Mouse (Mus musculus): Measurements from ENCODE around the gene Phf19.

- TF ChIP-seq CTCF (IDR thresholded peaks at IDR 0.05; ENCODE audit: low read depth, low read length) (no peak), POLR2A (IDR thresholded peaks at IDR 0.05; ENCODE audit: borderline replicate concordance, low read depth, low read length) (no peak)
Observed at GRCm38 (mm10) chr2:34962211-34962610, 48.4 kb upstream of the Phf19 start.

Data from bone marrow macrophage, adult 2 months (primary cell).